Mouse (Mus musculus): ENCODE data around the gene Sdhc. TPM values are rescaled to one million over a fixed set of nuclear protein-coding genes. Genes with fewer than 3 reads are reported as not detected.

Gene Sdhc
- polyA plus RNA-seq, 1 experiment from 2014 or later = 213 TPM

- Histone ChIP-seq H3K27ac (replicated peaks) (no peak overlapping the region), H3K27me3 (no peaks in the 10 kb centered on the region), H3K36me3 (no peaks in the 10 kb centered on the region), H3K4me2 (replicated peaks) (no peak overlapping the region), H3K9ac (replicated peaks) (no peak overlapping the region), H3K4me1 (0 out of 2 replicates have a peak, but pooled peaks cover 3% of the 10 kb centered on the region), H3K9me3 (no peaks in the 10 kb centered on the region), H3K4me3 (no peak overlapping the region)
- 44% methylated on average over 5 of the region's 5 CpGs for WGBS
- ATAC-seq (replicated peaks) = no peak
Observed at GRCm38 (mm10) chr1:171121839-171122238, 28.6 kb downstream of the Sdhc start.

- no peak for ATAC-seq (replicated peaks)
- no peak overlapping the region for H3K4me2 ChIP-seq (replicated peaks)
- WGBS = 70% methylated on average over 3 of the region's 3 CpGs
Observed at GRCm38 (mm10) chr1:171120893-171121292, 29.5 kb downstream of the Sdhc start.

GRCm38 (mm10) chr1:171119405-171119804 is 31.0 kb downstream of the Sdhc start:
- no peak overlapping the region for H3K27ac ChIP-seq (replicated peaks)
- ATAC-seq (replicated peaks) = no peak
- no peaks in the 10 kb centered on the region for H3K27me3 ChIP-seq

More at GRCm38 (mm10) chr1:171120893-171121292, 29.5 kb downstream of the Sdhc start:
- Histone ChIP-seq H3K4me3 (no peak overlapping the region), H3K9me3 (no peaks in the 10 kb centered on the region), H3K36me3 (no peaks in the 10 kb centered on the region), H3K9ac (replicated peaks) (no peak overlapping the region), H3K27me3 (no peaks in the 10 kb centered on the region), H3K4me1 (0 out of 2 replicates have a peak, but pooled peaks cover 3% of the 10 kb centered on the region), H3K27ac (replicated peaks) (no peak overlapping the region)

GRCm38 (mm10) chr1:171118996-171119395 is 31.4 kb downstream of the Sdhc start:
- ATAC-seq (replicated peaks) = no peak
- H3K4me3 ChIP-seq = no peak overlapping the region
- no peaks in the 10 kb centered on the region for H3K9me3 ChIP-seq
- H3K36me3 ChIP-seq = no peaks in the 10 kb centered on the region
- H3K4me2 ChIP-seq (replicated peaks) = no peak overlapping the region
- H3K4me1 ChIP-seq = peaks cover 5% of the 10 kb centered on the region
- 92% methylated on average over 5 of the region's 5 CpGs for WGBS
- no peak overlapping the region for H3K27ac ChIP-seq (replicated peaks)
- no peak overlapping the region for H3K9ac ChIP-seq (replicated peaks)
- no peaks in the 10 kb centered on the region for H3K27me3 ChIP-seq

More at GRCm38 (mm10) chr1:171119405-171119804, 31.0 kb downstream of the Sdhc start:
- Histone ChIP-seq H3K9me3 (no peaks in the 10 kb centered on the region), H3K4me2 (replicated peaks) (no peak overlapping the region), H3K4me3 (no peak overlapping the region), H3K4me1 (0 out of 2 replicates have a peak, but pooled peaks cover 3% of the 10 kb centered on the region), H3K9ac (replicated peaks) (no peak overlapping the region), H3K36me3 (no peaks in the 10 kb centered on the region)
- 87% methylated on average over 14 of the region's 14 CpGs for WGBS

GRCm38 (mm10) chr1:171118269-171118684 is 32.1 kb downstream of the Sdhc start:
- Histone ChIP-seq H3K4me2 (replicated peaks) (no peak overlapping the region), H3K9ac (replicated peaks) (no peak overlapping the region), H3K27me3 (no peaks in the 10 kb centered on the region), H3K27ac (replicated peaks) (no peak overlapping the region), H3K4me1 (peaks cover 11% of the 10 kb centered on the region), H3K36me3 (no peaks in the 10 kb centered on the region), H3K4me3 (no peak overlapping the region), H3K9me3 (no peaks in the 10 kb centered on the region)
- peak; percentile 59 for ATAC-seq (replicated peaks)
- WGBS = 9% methylated on average over 4 of the region's 4 CpGs

- Histone ChIP-seq H3K9ac (replicated peaks) (no peak overlapping the region), H3K4me3 (no peak overlapping the region), H3K4me1 (peaks cover 19% of the 10 kb centered on the region), H3K4me2 (replicated peaks) (no peak overlapping the region), H3K27ac (replicated peaks) (no peak overlapping the region), H3K36me3 (no peaks in the 10 kb centered on the region), H3K9me3 (no peaks in the 10 kb centered on the region), H3K27me3 (no peaks in the 10 kb centered on the region)
- 77% methylated on average over 4 of the region's 4 CpGs for WGBS
- ATAC-seq (replicated peaks) = no peak
Observed at GRCm38 (mm10) chr1:171116280-171116679, 34.1 kb downstream of the Sdhc start.

GRCm38 (mm10) chr1:171113873-171114299 is 36.5 kb downstream of the Sdhc start, which contains the start of gene Cfap126:
Cfap126 (plus strand) TSS chr1:171113918.
- H3K27me3 ChIP-seq = no peaks in the 10 kb centered on the region
- WGBS = under 1% methylated on average over 24 of the region's 24 CpGs
- no peak for ATAC-seq (replicated peaks)
- H3K9ac ChIP-seq (replicated peaks) = peak within 1 kb of the TSS; percentile 53
- peak within 1 kb of the TSS; percentile 82 for H3K4me2 ChIP-seq (replicated peaks)
- H3K9me3 ChIP-seq = no peaks in the 10 kb centered on the region
- H3K4me3 ChIP-seq = peak within 1 kb of the TSS; percentile 48
- 0 out of 2 replicates have a peak within 1 kb of the TSS, but pooled peaks have one; percentile 5 for H3K27ac ChIP-seq (replicated peaks)
- no peaks in the 10 kb centered on the region for H3K36me3 ChIP-seq
- peaks cover 28% of the 10 kb centered on the region for H3K4me1 ChIP-seq

GRCm38 (mm10) chr1:171112986-171113385 is 37.4 kb downstream of the Sdhc start:
- H3K9me3 ChIP-seq = no peaks in the 10 kb centered on the region
- H3K27me3 ChIP-seq = no peaks in the 10 kb centered on the region
- WGBS = 80% methylated on average over 4 of the region's 4 CpGs
- no peaks in the 10 kb centered on the region for H3K36me3 ChIP-seq
- no peak for ATAC-seq (replicated peaks)
- H3K4me1 ChIP-seq = peaks cover 25% of the 10 kb centered on the region
- no peak overlapping the region for H3K4me2 ChIP-seq (replicated peaks)
- no peak overlapping the region for H3K9ac ChIP-seq (replicated peaks)
- H3K4me3 ChIP-seq = no peak overlapping the region
- H3K27ac ChIP-seq (replicated peaks) = no peak overlapping the region

GRCm38 (mm10) chr1:171111781-171112575 is 38.4 kb downstream of the Sdhc start:
- peak overlapping the region; percentile 51 for H3K27ac ChIP-seq (replicated peaks)
- 2% methylated on average over 15 of the region's 15 CpGs for WGBS
- ATAC-seq (replicated peaks) = 0 out of 2 replicates have a peak, but pooled peaks have one; percentile 6

GRCm38 (mm10) chr1:171111020-171111780 is 39.2 kb downstream of the Sdhc start:
- Histone ChIP-seq H3K27me3 (no peaks in the 10 kb centered on the region), H3K4me3 (peak overlapping the region; percentile 67), H3K4me2 (replicated peaks) (peak overlapping the region; percentile 53), H3K36me3 (no peaks in the 10 kb centered on the region), H3K4me1 (peaks cover 25% of the 10 kb centered on the region), H3K27ac (replicated peaks) (peak overlapping the region; percentile 88), H3K9ac (replicated peaks) (peak overlapping the region; percentile 54), H3K9me3 (no peaks in the 10 kb centered on the region)
- under 1% methylated on average over 38 of the region's 38 CpGs for WGBS
- ATAC-seq (replicated peaks) = peak; percentile 93

More at GRCm38 (mm10) chr1:171111781-171112575, 38.4 kb downstream of the Sdhc start:
- Histone ChIP-seq H3K4me1 (peaks cover 25% of the 10 kb centered on the region), H3K4me2 (replicated peaks) (peak overlapping the region; percentile 53), H3K36me3 (no peaks in the 10 kb centered on the region), H3K27me3 (no peaks in the 10 kb centered on the region), H3K4me3 (peak overlapping the region; percentile 67), H3K9me3 (no peaks in the 10 kb centered on the region), H3K9ac (replicated peaks) (peak overlapping the region; percentile 27)

- H3K36me3 ChIP-seq = no peaks in the 10 kb centered on the region
- no peaks in the 10 kb centered on the region for H3K27me3 ChIP-seq
- peak overlapping the region; percentile 88 for H3K27ac ChIP-seq (replicated peaks)
- 7% methylated on average over 15 of the region's 15 CpGs for WGBS
- H3K4me2 ChIP-seq (replicated peaks) = peak overlapping the region; percentile 53
- H3K4me1 ChIP-seq = peaks cover 25% of the 10 kb centered on the region
- peak overlapping the region; percentile 67 for H3K4me3 ChIP-seq
- no peaks in the 10 kb centered on the region for H3K9me3 ChIP-seq
- H3K9ac ChIP-seq (replicated peaks) = peak overlapping the region; percentile 54
- ATAC-seq (replicated peaks) = peak; percentile 68
Observed at GRCm38 (mm10) chr1:171110659-171111019, 39.8 kb downstream of the Sdhc start.

GRCm38 (mm10) chr1:171109620-171110019 is 40.8 kb downstream of the Sdhc start:
- H3K4me2 ChIP-seq (replicated peaks) = no peak overlapping the region
- peaks cover 25% of the 10 kb centered on the region for H3K4me1 ChIP-seq
- H3K9ac ChIP-seq (replicated peaks) = no peak overlapping the region
- no peak for ATAC-seq (replicated peaks)
- no peaks in the 10 kb centered on the region for H3K36me3 ChIP-seq
- H3K4me3 ChIP-seq = no peak overlapping the region
- 42% methylated on average over 9 of the region's 9 CpGs for WGBS
- H3K27me3 ChIP-seq = no peaks in the 10 kb centered on the region
- no peak overlapping the region for H3K27ac ChIP-seq (replicated peaks)
- H3K9me3 ChIP-seq = no peaks in the 10 kb centered on the region

All from forebrain, embryonic 15.5 days (tissue).